Mouse (Mus musculus) testis, adult 2 months (tissue): ENCODE data around the gene Gm38100.

ENCODE experiments used
- CTCF ChIP-seq: fragments of 200-500 bp; IDR thresholded peaks from 2 replicates; pipeline ENCODE4 v1.5.1; 2012; ENCODE audit warnings: low read depth, mild to moderate bottlenecking, inconsistent platforms, low read length, moderate library complexity; ENCODE audit not compliant: control insufficient read depth, insufficient read depth, insufficient replicate concordance
- POLR2A ChIP-seq: fragments of 200-500 bp; IDR thresholded peaks from 2 replicates; pipeline ENCODE4 v1.6.1; 2012; ENCODE audit warnings: low read depth, mild to moderate bottlenecking, inconsistent platforms, low read length, moderate library complexity; ENCODE audit not compliant: control insufficient read depth

- TF ChIP-seq CTCF (no peak), POLR2A (no peak)
Measured at GRCm38 (mm10) chr1:175920029-175920428, at the start of gene Gm38100.
